Mouse (Mus musculus) embryonic facial prominence, embryonic 10.5 days (tissue): ENCODE results near the gene Mettl9. TPM values are rescaled to one million over a fixed set of nuclear protein-coding genes. Genes with fewer than 3 reads are reported as not detected.

Experiments used
- polyA plus RNA-seq: library from polyadenylated mRNA; unstranded; fragments of >200 nt; fragmentation: Nextera tagmentation; extraction: Ambion mirVana; gene quantifications from 2 replicates; pipeline ENCODE4 v1.2.1, GENCODE M21; 2016

The Mettl9 gene
- polyA plus RNA-seq, 1 experiment from 2014 or later, result 182 TPM

Other genes starting within 250 kb of the Mettl9 start
- gene Gm5737, start 222.1 kb upstream of the Mettl9 start, polyA plus RNA-seq, result not detected in 2 replicates
- 33.8 and 34.5 TPM in 2 replicates for gene Eef2k, start 191.6 kb upstream of the Mettl9 start, polyA plus RNA-seq
- 42.9 and 44.8 TPM in 2 replicates for gene Polr3e, start 116.7 kb upstream of the Mettl9 start, polyA plus RNA-seq
- gene Cdr2, start 52.1 kb upstream of the Mettl9 start, polyA plus RNA-seq, result 11.5 and 14.5 TPM in 2 replicates
- 0.40 and 0.62 TPM in 2 replicates for gene Mfsd13b, start 51.9 kb upstream of the Mettl9 start, polyA plus RNA-seq
- gene Igsf6, start 40.1 kb downstream of the Mettl9 start, polyA plus RNA-seq, result 0.67 and 1.2 TPM in 2 replicates
- gene Otoa, start 47.2 kb downstream of the Mettl9 start, polyA plus RNA-seq, result 0.05 and 0.13 TPM in 2 replicates